Comparison of ENCODE assay signal across 7 mouse cellular contexts in genomic region chr8:107031577-107032090, GRCm38 (mm10). TPM values are rescaled to one million over a fixed set of nuclear protein-coding genes. Genes with fewer than 3 reads are reported as not detected.
DNase-seq lines count a peak whose midpoint lies in the region; ATAC-seq lines count a peak whose summit lies in the region.

No protein-coding gene starts in this region.

- H3K4me1 ChIP-seq in lung, embryonic 15.5 days: peaks cover 16% of the 10 kb centered on the region
- H3K4me1 ChIP-seq in hindbrain, embryonic 10.5 days (replicated peaks): peaks cover 20% of the 10 kb centered on the region

- 0% methylated on average over 37 of the region's 40 CpGs for WGBS in lung, embryonic 15.5 days
- 1% methylated on average over 40 of the region's 40 CpGs for WGBS in hindbrain, embryonic 10.5 days

- H3K4me3 ChIP-seq in lung, embryonic 15.5 days: peak overlapping the region; percentile 88
- H3K4me3 ChIP-seq in hindbrain, embryonic 10.5 days: peak overlapping the region; percentile 79

- peaks cover 6% of the 10 kb centered on the region; the same call in 1 of the 2 replicates for H3K36me3 ChIP-seq in lung, embryonic 15.5 days
- H3K36me3 ChIP-seq in hindbrain, embryonic 10.5 days: peaks cover 13% of the 10 kb centered on the region

- DNase-seq in lung, postnatal 25 days (ENCODE audit: low spot score): no peak
- DNase-seq in brain, adult 2 months (ENCODE audit: low read depth, low spot score): peak; percentile 18
- DNase-seq in hindbrain, embryonic 10.5 days (ENCODE audit: low spot score): no peak
- no peak for DNase-seq in layer of hippocampus, adult 11-12 months (ENCODE audit: low spot score)
- no peak for DNase-seq in left cerebral cortex, adult 11 months (ENCODE audit: low spot score)

- H3K4me2 ChIP-seq in lung, embryonic 15.5 days: peak overlapping the region; percentile 79

- peak overlapping the region; percentile 83 for H3K27ac ChIP-seq in lung, embryonic 15.5 days
- H3K27ac ChIP-seq in hindbrain, embryonic 10.5 days: peak overlapping the region; percentile 90

- no peaks in the 10 kb centered on the region for H3K9me3 ChIP-seq in lung, embryonic 15.5 days
- no peaks in the 10 kb centered on the region for H3K9me3 ChIP-seq in hindbrain, embryonic 10.5 days

- H3K9ac ChIP-seq in lung, embryonic 15.5 days: peak overlapping the region; percentile 94

- no peak; the same call in 1 of the 2 replicates for ATAC-seq in lung, embryonic 15.5 days (ENCODE audit: borderline replicate concordance, extremely low read depth, low FRiP score, low TSS enrichment)
- 0 out of 2 replicates have a peak, but pooled peaks have one; percentile 4 for ATAC-seq in megakaryocyte, adult 5-6 weeks (ENCODE audit: poor library complexity, severe bottlenecking)

- no peaks in the 10 kb centered on the region for H3K27me3 ChIP-seq in lung, embryonic 15.5 days
- H3K27me3 ChIP-seq in hindbrain, embryonic 10.5 days (ENCODE audit: insufficient read depth, poor library complexity, severe bottlenecking): no peaks in the 10 kb centered on the region

RNA-seq across cellular contexts. Expression of gene Vps4a, which starts 0.6 kb away (rescaled TPM):
- 65.7 and 68.9 TPM in 2 replicates for polyA plus RNA-seq in lung, embryonic 15.5 days (2015; fragmentation: Nextera tagmentation; extraction: Ambion mirVana)
- 73.0 and 85.7 TPM in 2 replicates for polyA plus RNA-seq in hindbrain, embryonic 10.5 days (2016; fragmentation: Nextera tagmentation; extraction: Ambion mirVana)
- 33.9 and 36.9 TPM in 2 replicates for total RNA-seq in megakaryocyte, adult 5-6 weeks (2015)
- 41.4 and 42.8 TPM in 2 replicates for total RNA-seq in megakaryocyte, adult 5-6 weeks (2017)

RNA-seq across cellular contexts. Expression of gene Pdf, which starts 16.8 kb away (rescaled TPM):
- polyA plus RNA-seq in lung, embryonic 15.5 days (2015; fragmentation: Nextera tagmentation; extraction: Ambion mirVana): 46.9 and 50.3 TPM in 2 replicates
- 50.7 and 58.1 TPM in 2 replicates for polyA plus RNA-seq in hindbrain, embryonic 10.5 days (2016; fragmentation: Nextera tagmentation; extraction: Ambion mirVana)
- 9.8 and 12.9 TPM in 2 replicates for total RNA-seq in megakaryocyte, adult 5-6 weeks (2015)
- total RNA-seq in megakaryocyte, adult 5-6 weeks (2017): 15.6 and 29.5 TPM in 2 replicates

RNA-seq across cellular contexts. Expression of gene Cog8, which starts 24.9 kb away (rescaled TPM):
- 36.1 and 40.1 TPM in 2 replicates for polyA plus RNA-seq in lung, embryonic 15.5 days (2015; fragmentation: Nextera tagmentation; extraction: Ambion mirVana)
- 39.2 and 43.5 TPM in 2 replicates for polyA plus RNA-seq in hindbrain, embryonic 10.5 days (2016; fragmentation: Nextera tagmentation; extraction: Ambion mirVana)
- total RNA-seq in megakaryocyte, adult 5-6 weeks (2015): 14.7 and 16.8 TPM in 2 replicates
- 17.7 and 24.3 TPM in 2 replicates for total RNA-seq in megakaryocyte, adult 5-6 weeks (2017)

RNA-seq across cellular contexts. Expression of gene Nip7, which starts 25.0 kb away (rescaled TPM):
- 79.9 and 81.0 TPM in 2 replicates for polyA plus RNA-seq in lung, embryonic 15.5 days (2015; fragmentation: Nextera tagmentation; extraction: Ambion mirVana)
- 96.4 and 114 TPM in 2 replicates for polyA plus RNA-seq in hindbrain, embryonic 10.5 days (2016; fragmentation: Nextera tagmentation; extraction: Ambion mirVana)
- total RNA-seq in megakaryocyte, adult 5-6 weeks (2015): 16.5 and 26.4 TPM in 2 replicates
- total RNA-seq in megakaryocyte, adult 5-6 weeks (2017): 10.6 and 12.5 TPM in 2 replicates

RNA-seq across cellular contexts. Expression of gene Tmed6, which starts 33.8 kb away (rescaled TPM):
- 1.3 and 2.1 TPM in 2 replicates for polyA plus RNA-seq in lung, embryonic 15.5 days (2015; fragmentation: Nextera tagmentation; extraction: Ambion mirVana)
- polyA plus RNA-seq in hindbrain, embryonic 10.5 days (2016; fragmentation: Nextera tagmentation; extraction: Ambion mirVana): not detected in 2 replicates
- 0.57 TPM in 1 of 2 replicates, not detected in the other for total RNA-seq in megakaryocyte, adult 5-6 weeks (2015)
- not detected in 2 replicates for total RNA-seq in megakaryocyte, adult 5-6 weeks (2017)
